Mouse (Mus musculus): ENCODE results near the gene Hdac8. TPM values are rescaled to one million over a fixed set of nuclear protein-coding genes. Genes with fewer than 3 reads are reported as not detected.

Hdac8 gene
- polyA plus RNA-seq, 1 experiment: 4.8 TPM

GRCm38 (mm10) chrX:102339396-102340155 lies 165.6 kb downstream of the Hdac8 start:
- H3K27ac ChIP-seq (ENCODE audit: insufficient read depth, low read depth, low read length): no peak overlapping the region
- 36% methylated on average over 8 of the region's 8 CpGs for WGBS
- H3K36me3 ChIP-seq (ENCODE audit: control insufficient read depth, insufficient read depth, low read length): no peaks in the 10 kb centered on the region
- no peak for TF ChIP-seq POLR2A (IDR thresholded peaks at IDR 0.05; ENCODE audit: low read depth, low read length)
- TF ChIP-seq CTCF (conservative IDR thresholded peaks at IDR 0.05; ENCODE audit: insufficient read depth, insufficient read length, low read depth, low read length): no peak
- H3K4me3 ChIP-seq (ENCODE audit: insufficient read depth, low read depth, low read length): no peak overlapping the region
- DNase-seq: peak; percentile 19
- H3K4me1 ChIP-seq (ENCODE audit: control insufficient read depth, insufficient read depth, low read length): no peaks in the 10 kb centered on the region
- no peaks in the 10 kb centered on the region for H3K27me3 ChIP-seq (replicated peaks; ENCODE audit: control insufficient read depth, insufficient read depth, low read length)

DNA sequence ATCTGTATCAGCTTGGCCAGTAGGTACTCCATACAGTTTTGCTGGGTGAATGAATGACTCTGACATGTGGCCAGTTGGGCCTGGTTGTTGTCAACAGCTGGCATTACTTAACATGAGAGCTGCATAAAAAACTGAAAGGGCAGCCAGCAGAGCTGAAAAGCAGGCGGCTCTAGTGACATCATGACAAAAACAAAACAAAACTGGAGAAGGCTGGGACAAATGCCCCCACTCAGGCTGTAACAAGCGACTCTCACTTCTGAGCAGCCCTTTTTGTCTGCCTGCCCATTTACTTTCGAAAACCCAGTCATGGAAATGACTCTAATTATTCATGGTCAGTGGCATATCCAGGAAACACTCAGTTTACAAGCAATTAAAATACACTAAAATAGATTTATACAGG lies 185.5 kb downstream of the Hdac8 start:
- WGBS: 29% methylated on average over 3 of the region's 3 CpGs
- H3K27ac ChIP-seq (ENCODE audit: insufficient read depth, low read depth, low read length): no peak overlapping the region
- H3K27me3 ChIP-seq (replicated peaks; ENCODE audit: control insufficient read depth, insufficient read depth, low read length): no peaks in the 10 kb centered on the region

GRCm38 (mm10) chrX:102319252-102319651 lies 185.9 kb downstream of the Hdac8 start:
- Histone ChIP-seq H3K27me3 (replicated peaks; ENCODE audit: control insufficient read depth, insufficient read depth, low read length) (no peaks in the 10 kb centered on the region), H3K4me1 (ENCODE audit: control insufficient read depth, insufficient read depth, low read length) (no peaks in the 10 kb centered on the region), H3K4me3 (ENCODE audit: insufficient read depth, low read depth, low read length) (no peak overlapping the region), H3K36me3 (ENCODE audit: control insufficient read depth, insufficient read depth, low read length) (no peaks in the 10 kb centered on the region), H3K27ac (ENCODE audit: insufficient read depth, low read depth, low read length) (no peak overlapping the region)
- DNase-seq: no peak
- TF ChIP-seq CTCF (conservative IDR thresholded peaks at IDR 0.05; ENCODE audit: insufficient read depth, insufficient read length, low read depth, low read length) (no peak), POLR2A (IDR thresholded peaks at IDR 0.05; ENCODE audit: low read depth, low read length) (no peak)

More for the DNA sequence above, 185.5 kb downstream of the Hdac8 start:
- no peaks in the 10 kb centered on the region for H3K36me3 ChIP-seq (ENCODE audit: control insufficient read depth, insufficient read depth, low read length)
- no peak for TF ChIP-seq CTCF (conservative IDR thresholded peaks at IDR 0.05; ENCODE audit: insufficient read depth, insufficient read length, low read depth, low read length)
- no peak overlapping the region for H3K4me3 ChIP-seq (ENCODE audit: insufficient read depth, low read depth, low read length)
- DNase-seq: no peak
- no peaks in the 10 kb centered on the region for H3K4me1 ChIP-seq (ENCODE audit: control insufficient read depth, insufficient read depth, low read length)

- no peak for DNase-seq
- H3K36me3 ChIP-seq (ENCODE audit: control insufficient read depth, insufficient read depth, low read length): no peaks in the 10 kb centered on the region
- no peak overlapping the region for H3K4me3 ChIP-seq (ENCODE audit: insufficient read depth, low read depth, low read length)
- H3K27ac ChIP-seq (ENCODE audit: insufficient read depth, low read depth, low read length): no peak overlapping the region
- no peak for TF ChIP-seq POLR2A (IDR thresholded peaks at IDR 0.05; ENCODE audit: low read depth, low read length)
- TF ChIP-seq CTCF (conservative IDR thresholded peaks at IDR 0.05; ENCODE audit: insufficient read depth, insufficient read length, low read depth, low read length): no peak
- 92% methylated on average over 5 of the region's 5 CpGs for whole genome bisulfite sequencing
- no peaks in the 10 kb centered on the region for H3K4me1 ChIP-seq (ENCODE audit: control insufficient read depth, insufficient read depth, low read length)
- H3K27me3 ChIP-seq (replicated peaks; ENCODE audit: control insufficient read depth, insufficient read depth, low read length): no peaks in the 10 kb centered on the region
Observed at GRCm38 (mm10) chrX:102318782-102319181, 186.4 kb downstream of the Hdac8 start.

GRCm38 (mm10) chrX:102311119-102311518 lies 194.0 kb downstream of the Hdac8 start:
- 74% methylated on average over 3 of the region's 3 CpGs for WGBS
- DNase-seq: no peak
- Histone ChIP-seq H3K27ac (ENCODE audit: insufficient read depth, low read depth, low read length) (no peak overlapping the region), H3K4me1 (ENCODE audit: control insufficient read depth, insufficient read depth, low read length) (no peaks in the 10 kb centered on the region), H3K27me3 (replicated peaks; ENCODE audit: control insufficient read depth, insufficient read depth, low read length) (no peaks in the 10 kb centered on the region), H3K36me3 (ENCODE audit: control insufficient read depth, insufficient read depth, low read length) (no peaks in the 10 kb centered on the region), H3K4me3 (ENCODE audit: insufficient read depth, low read depth, low read length) (no peak overlapping the region)
- TF ChIP-seq POLR2A (IDR thresholded peaks at IDR 0.05; ENCODE audit: low read depth, low read length) (no peak), CTCF (conservative IDR thresholded peaks at IDR 0.05; ENCODE audit: insufficient read depth, insufficient read length, low read depth, low read length) (no peak)

GRCm38 (mm10) chrX:102307511-102307910 lies 197.6 kb downstream of the Hdac8 start:
- H3K4me3 ChIP-seq (ENCODE audit: insufficient read depth, low read depth, low read length): no peak overlapping the region
- 84% methylated on average over 5 of the region's 5 CpGs for WGBS

GRCm38 (mm10) chrX:102305806-102306205 lies 199.4 kb downstream of the Hdac8 start:
- Histone ChIP-seq H3K27ac (ENCODE audit: insufficient read depth, low read depth, low read length) (no peak overlapping the region), H3K27me3 (replicated peaks; ENCODE audit: control insufficient read depth, insufficient read depth, low read length) (no peaks in the 10 kb centered on the region), H3K36me3 (ENCODE audit: control insufficient read depth, insufficient read depth, low read length) (no peaks in the 10 kb centered on the region), H3K4me1 (ENCODE audit: control insufficient read depth, insufficient read depth, low read length) (no peaks in the 10 kb centered on the region), H3K4me3 (ENCODE audit: insufficient read depth, low read depth, low read length) (no peak overlapping the region)
- 87% methylated on average over 4 of the region's 4 CpGs for WGBS
- DNase-seq: no peak
- TF ChIP-seq POLR2A (IDR thresholded peaks at IDR 0.05; ENCODE audit: low read depth, low read length): no peak
- no peak for TF ChIP-seq CTCF (conservative IDR thresholded peaks at IDR 0.05; ENCODE audit: insufficient read depth, insufficient read length, low read depth, low read length)

More at GRCm38 (mm10) chrX:102307511-102307910, 197.6 kb downstream of the Hdac8 start:
- no peak for DNase-seq
- H3K27me3 ChIP-seq (replicated peaks; ENCODE audit: control insufficient read depth, insufficient read depth, low read length): no peaks in the 10 kb centered on the region
- no peaks in the 10 kb centered on the region for H3K4me1 ChIP-seq (ENCODE audit: control insufficient read depth, insufficient read depth, low read length)
- no peak overlapping the region for H3K27ac ChIP-seq (ENCODE audit: insufficient read depth, low read depth, low read length)
- TF ChIP-seq CTCF (conservative IDR thresholded peaks at IDR 0.05; ENCODE audit: insufficient read depth, insufficient read length, low read depth, low read length): no peak
- no peak for TF ChIP-seq POLR2A (IDR thresholded peaks at IDR 0.05; ENCODE audit: low read depth, low read length)
- H3K36me3 ChIP-seq (ENCODE audit: control insufficient read depth, insufficient read depth, low read length): no peaks in the 10 kb centered on the region

Measured in kidney, adult 2 months (tissue).